Comparison of ENCODE assay signal across 22 mouse cellular contexts in genomic region chr5:126335091-126335490, GRCm38 (mm10).
DNase-seq lines count a peak whose midpoint lies in the region; ATAC-seq and TF ChIP-seq lines count a peak whose summit lies in the region.
"Had no signal": no experiment of that assay in that cellular context is flagged by ENCODE, and none has a peak within 500 bp of the region (broad histone marks: within the 10 kb centered on the region; RNA-seq: fewer than 3 reads in every experiment).

No protein-coding gene starts in this region.

- no peaks in the 10 kb centered on the region for H3K36me3 ChIP-seq in forebrain, embryonic 13.5 days (ENCODE audit: poor library complexity, severe bottlenecking)
- no peaks in the 10 kb centered on the region for H3K36me3 ChIP-seq in hindbrain, embryonic 10.5 days
- H3K36me3 ChIP-seq in midbrain, embryonic 10.5 days, result no peaks in the 10 kb centered on the region
- no peaks in the 10 kb centered on the region for H3K36me3 ChIP-seq in midbrain, postnatal 0 days (ENCODE audit: insufficient read depth, low read length)
- H3K36me3 ChIP-seq: hindbrain, embryonic 15.5 days; lung, embryonic 15.5 days had no signal

- no peak overlapping the region for H3K4me3 ChIP-seq in forebrain, embryonic 13.5 days
- no peak overlapping the region for H3K4me3 ChIP-seq in hindbrain, embryonic 10.5 days
- H3K4me3 ChIP-seq in midbrain, embryonic 10.5 days, result no peak overlapping the region
- H3K4me3 ChIP-seq in midbrain, postnatal 0 days (ENCODE audit: low read depth, low read length), result no peak overlapping the region
- H3K4me3 ChIP-seq: erythroblast, embryonic 14.5 days; heart, adult 2 months; hindbrain, embryonic 15.5 days; lung, embryonic 15.5 days had no signal

- H3K27ac ChIP-seq in forebrain, embryonic 13.5 days, result peak overlapping the region; percentile 82
- peak overlapping the region; percentile 6; the same call in 1 of the 2 replicates for H3K27ac ChIP-seq in hindbrain, embryonic 10.5 days
- peak overlapping the region; percentile 20; the same call in 1 of the 2 replicates for H3K27ac ChIP-seq in midbrain, embryonic 10.5 days (replicated peaks)
- peak overlapping the region; percentile 26; the same call in 1 of the 2 replicates for H3K27ac ChIP-seq in midbrain, postnatal 0 days (ENCODE audit: low read depth, low read length)
- H3K27ac ChIP-seq: heart, adult 2 months; hindbrain, embryonic 15.5 days; liver, embryonic 14.5 days; lung, embryonic 15.5 days; macrophage had no signal

- peaks cover 28% of the 10 kb centered on the region for H3K4me1 ChIP-seq in forebrain, embryonic 13.5 days
- peaks cover 11% of the 10 kb centered on the region for H3K4me1 ChIP-seq in hindbrain, embryonic 10.5 days (replicated peaks)
- H3K4me1 ChIP-seq in midbrain, embryonic 10.5 days, result peaks cover 11% of the 10 kb centered on the region
- H3K4me1 ChIP-seq in midbrain, postnatal 0 days (ENCODE audit: insufficient read depth, low read length), result 0 out of 2 replicates have a peak, but pooled peaks cover 3% of the 10 kb centered on the region
- H3K4me1 ChIP-seq: lung, embryonic 15.5 days had no signal

- 6% methylated on average over 7 of the region's 7 CpGs for WGBS in forebrain, embryonic 13.5 days
- 67% methylated on average over 7 of the region's 7 CpGs for WGBS in hindbrain, embryonic 10.5 days
- WGBS in midbrain, embryonic 10.5 days, result 65% methylated on average over 7 of the region's 7 CpGs
- WGBS in midbrain, postnatal 0 days, result 23% methylated on average over 7 of the region's 7 CpGs

- no peak for TF ChIP-seq CTCF in midbrain, postnatal 0 days (IDR thresholded peaks at IDR 0.05)

- peak overlapping the region; percentile 16; the same call in 1 of the 2 replicates for H3K4me2 ChIP-seq in forebrain, embryonic 13.5 days
- no peak overlapping the region for H3K4me2 ChIP-seq in midbrain, postnatal 0 days (ENCODE audit: low read depth, low read length, poor library complexity, severe bottlenecking)
- H3K4me2 ChIP-seq: hindbrain, embryonic 15.5 days; lung, embryonic 15.5 days had no signal

- no peak for DNase-seq in hindbrain, embryonic 10.5 days (ENCODE audit: low spot score)
- no peak for DNase-seq in midbrain, embryonic 10.5 days (ENCODE audit: low spot score)
- DNase-seq in midbrain, postnatal 0 days (ENCODE audit: low spot score), result peak; percentile 19
- no peak for DNase-seq in embryo, embryonic 10.5 days (ENCODE audit: low spot score)
- DNase-seq in c-Kit-positive CD71-positive TER-119-positive erythroid progenitor cells, embryonic 14.5 days (ENCODE audit: low spot score), result no peak
- DNase-seq in thymus, postnatal 14 days, result no peak
- no peak for DNase-seq in adipocyte (ENCODE audit: low spot score)
- DNase-seq: adrenal gland, postnatal 10 days; cerebellum, adult 11 months; cerebellum, postnatal 25 days; gastrocnemius, postnatal 25 days; heart, adult 2 months; kidney, adult 11 months; kidney, postnatal 10 days; right cerebral cortex, postnatal 25 days; thymus, adult 18-20 months had no signal

- H3K9ac ChIP-seq in forebrain, embryonic 13.5 days, result 0 out of 2 replicates have a peak overlapping the region, but pooled peaks have one; percentile 26
- H3K9ac ChIP-seq in midbrain, postnatal 0 days (replicated peaks; ENCODE audit: low read length, poor library complexity, severe bottlenecking), result 0 out of 2 replicates have a peak overlapping the region, but pooled peaks have one; percentile 2
- H3K9ac ChIP-seq: hindbrain, embryonic 15.5 days; liver, embryonic 14.5 days; lung, embryonic 15.5 days had no signal

- ATAC-seq in forebrain, embryonic 13.5 days, result peak; percentile 52; the same call in 1 of the 2 replicates
- ATAC-seq in midbrain, postnatal 0 days (ENCODE audit: low FRiP score), result no peak

- no peaks in the 10 kb centered on the region for H3K9me3 ChIP-seq in forebrain, embryonic 13.5 days (replicated peaks)
- H3K9me3 ChIP-seq in hindbrain, embryonic 10.5 days, result no peaks in the 10 kb centered on the region
- H3K9me3 ChIP-seq in midbrain, embryonic 10.5 days (replicated peaks), result no peaks in the 10 kb centered on the region
- H3K9me3 ChIP-seq in midbrain, postnatal 0 days (ENCODE audit: low read length), result no peaks in the 10 kb centered on the region
- H3K9me3 ChIP-seq: hindbrain, embryonic 15.5 days; lung, embryonic 15.5 days had no signal

- H3K27me3 ChIP-seq in forebrain, embryonic 13.5 days, result 0 out of 2 replicates have a peak, but pooled peaks cover 2% of the 10 kb centered on the region
- no peaks in the 10 kb centered on the region for H3K27me3 ChIP-seq in hindbrain, embryonic 10.5 days (ENCODE audit: insufficient read depth, poor library complexity, severe bottlenecking)
- H3K27me3 ChIP-seq in midbrain, embryonic 10.5 days (ENCODE audit: low read depth, poor library complexity, severe bottlenecking), result no peaks in the 10 kb centered on the region
- H3K27me3 ChIP-seq in midbrain, postnatal 0 days (ENCODE audit: insufficient read depth, low read length), result no peaks in the 10 kb centered on the region
- H3K27me3 ChIP-seq: hindbrain, embryonic 15.5 days; lung, embryonic 15.5 days had no signal

Comparison
In these comparisons a context has a peak if more than half of its experiments do, and no peak if none do; other contexts are left out.
1. H3K27ac ChIP-seq: peak in every context shown above with its lines; median percentile 82 in forebrain, embryonic 13.5 days; 26 in midbrain, postnatal 0 days; 20 in midbrain, embryonic 10.5 days; 6 in hindbrain, embryonic 10.5 days.